Mouse (Mus musculus) myocyte (in vitro differentiated cells): ENCODE measurements around the gene Plcg2. TPM values are rescaled to one million over a fixed set of nuclear protein-coding genes. Genes with fewer than 3 reads are reported as not detected.

Source experiments
- H3K27me3 ChIP-seq: one replicate; pipeline ENCODE4 v1.6.1; 2011; ENCODE audit not compliant: control insufficient read depth, insufficient read depth, insufficient read length
- H3K36me3 ChIP-seq: one replicate; pipeline ENCODE4 v1.6.1; 2011; ENCODE audit not compliant: control insufficient read depth, insufficient read depth
- H3K4me2 ChIP-seq: one replicate; pipeline ENCODE4 v1.6.1; 2011; ENCODE audit warnings: low read depth, control low read depth
- H3K4me3 ChIP-seq: one replicate; pipeline ENCODE4 v1.5.1; 2011; ENCODE audit warnings: mild to moderate bottlenecking, control low read depth, moderate library complexity
- H3K79me2 ChIP-seq: one replicate; pipeline ENCODE4 v1.6.1; 2011; ENCODE audit not compliant: control insufficient read depth, insufficient read depth
- H3ac ChIP-seq: one replicate; pipeline ENCODE4 v1.6.1; 2011; ENCODE audit not compliant: control insufficient read depth, insufficient read length
- CEBPB ChIP-seq: IDR thresholded peaks from 2 replicates; pipeline ENCODE4 v1.6.1; 2011; ENCODE audit warnings: mild to moderate bottlenecking, moderate library complexity; ENCODE audit not compliant: poor library complexity, insufficient read depth, severe bottlenecking
- E2F4 ChIP-seq: IDR thresholded peaks from one replicate; pipeline ENCODE4 v1.6.1; 2011; ENCODE audit warnings: mild to moderate bottlenecking, control low read depth, moderate library complexity; ENCODE audit not compliant: insufficient read depth
- MAX ChIP-seq: IDR thresholded peaks from one replicate; pipeline ENCODE4 v1.6.1; 2011; ENCODE audit warnings: low read depth, mild to moderate bottlenecking, control low read depth
- MYOD1 ChIP-seq, 3 experiments: IDR thresholded peaks; one replicate each; pipeline ENCODE4 v1.6.1; 2011; ENCODE audit warnings: control low read depth in 2 of 3, low read depth in 2 of 3, mild to moderate bottlenecking in 2 of 3, moderate library complexity in 1 of 3; ENCODE audit not compliant: insufficient read length in 2 of 3, control insufficient read depth in 1 of 3
- MYOG ChIP-seq, 3 experiments: IDR thresholded peaks; one replicate each; pipeline ENCODE4 v1.6.1; 2011; ENCODE audit warnings: control low read depth in 2 of 3, low read depth in 2 of 3, mild to moderate bottlenecking in 2 of 3; ENCODE audit not compliant: insufficient read length in 2 of 3, control insufficient read depth in 1 of 3, insufficient read depth in 1 of 3
- POLR2A ChIP-seq: IDR thresholded peaks from one replicate; pipeline ENCODE4 v1.6.1; 2011; ENCODE audit warnings: low read depth, mild to moderate bottlenecking, control low read depth, moderate library complexity; ENCODE audit not compliant: insufficient read length
- POLR2AphosphoS2 ChIP-seq: IDR thresholded peaks from one replicate; pipeline ENCODE4 v1.6.1; 2011; ENCODE audit warnings: low read depth, control low read depth; ENCODE audit not compliant: insufficient read length
- REST ChIP-seq: IDR thresholded peaks from one replicate; pipeline ENCODE4 v1.6.1; 2011; ENCODE audit warnings: mild to moderate bottlenecking, control low read depth, moderate library complexity; ENCODE audit not compliant: insufficient read depth, insufficient read length
- SRF ChIP-seq: IDR thresholded peaks from one replicate; pipeline ENCODE4 v1.6.1; 2011; ENCODE audit warnings: low read depth; ENCODE audit not compliant: control insufficient read depth, insufficient read length
- TCF12 ChIP-seq: IDR thresholded peaks from one replicate; pipeline ENCODE4 v1.6.1; 2011; ENCODE audit warnings: mild to moderate bottlenecking, control low read depth; ENCODE audit not compliant: poor library complexity, insufficient read depth, severe bottlenecking
- TCF3 ChIP-seq: IDR thresholded peaks from one replicate; pipeline ENCODE4 v1.6.1; 2011; ENCODE audit warnings: low read depth, control low read depth; ENCODE audit not compliant: insufficient read length
- USF1 ChIP-seq: IDR thresholded peaks from one replicate; pipeline ENCODE4 v1.6.1; 2011; ENCODE audit warnings: low read depth, mild to moderate bottlenecking, control low read depth, moderate library complexity
- polyA plus RNA-seq: library from polyadenylated mRNA; unstranded; fragments of >200 nt; fragmentation: generic; extraction: Trizol; gene quantifications from one replicate; pipeline ENCODE4 v1.2.1, GENCODE M21; 2012; ENCODE audit warnings: missing spikeins

Plcg2 gene
- polyA plus RNA-seq, 1 experiment, result 0.29 TPM

- TF ChIP-seq MYOG (IDR thresholded peaks at IDR 0.05; ENCODE audit: control insufficient read depth in 1 of 3, insufficient read depth in 1 of 3, insufficient read length in 2 of 3, low read depth in 2 of 3), result no peak
- TF ChIP-seq USF1, result no peak
- no peak for TF ChIP-seq POLR2A
- TF ChIP-seq TCF3, result no peak
- no peaks in the 10 kb centered on the region for H3K36me3 ChIP-seq
- H3K4me3 ChIP-seq, result no peak overlapping the region
- H3K27me3 ChIP-seq, result no peaks in the 10 kb centered on the region
- H3ac ChIP-seq, result no peak overlapping the region
- H3K79me2 ChIP-seq, result no peaks in the 10 kb centered on the region
- H3K4me2 ChIP-seq, result no peak overlapping the region
Measured at GRCm38 (mm10) chr8:117639631-117640030, 141.5 kb downstream of the Plcg2 start.

- Histone ChIP-seq H3K4me3 (no peak overlapping the region), H3K27me3 (no peaks in the 10 kb centered on the region), H3K4me2 (no peak overlapping the region), H3K79me2 (no peaks in the 10 kb centered on the region), H3ac (no peak overlapping the region), H3K36me3 (no peaks in the 10 kb centered on the region)
- TF ChIP-seq CEBPB (no peak), TCF12 (no peak), SRF (no peak), MYOG (IDR thresholded peaks at IDR 0.05; ENCODE audit: control insufficient read depth in 1 of 3, insufficient read depth in 1 of 3, insufficient read length in 2 of 3, low read depth in 2 of 3) (no peak), REST (no peak), POLR2AphosphoS2 (no peak), MYOD1 (IDR thresholded peaks at IDR 0.05; ENCODE audit: control insufficient read depth in 1 of 3, insufficient read length in 2 of 3, low read depth in 2 of 3) (no peak), MAX (no peak), POLR2A (no peak), USF1 (no peak), E2F4 (no peak), TCF3 (no peak)
Measured at GRCm38 (mm10) chr8:117645486-117645885, 147.4 kb downstream of the Plcg2 start.

GRCm38 (mm10) chr8:117646020-117646419 is 147.9 kb downstream of the Plcg2 start:
- no peaks in the 10 kb centered on the region for H3K79me2 ChIP-seq
- TF ChIP-seq MYOG (IDR thresholded peaks at IDR 0.05; ENCODE audit: control insufficient read depth in 1 of 3, insufficient read depth in 1 of 3, insufficient read length in 2 of 3, low read depth in 2 of 3) (no peak), E2F4 (no peak)
- no peak overlapping the region for H3K4me2 ChIP-seq
- H3K36me3 ChIP-seq, result no peaks in the 10 kb centered on the region
- no peaks in the 10 kb centered on the region for H3K27me3 ChIP-seq
- H3K4me3 ChIP-seq, result no peak overlapping the region
- H3ac ChIP-seq, result no peak overlapping the region

GRCm38 (mm10) chr8:117646440-117646839 is 148.3 kb downstream of the Plcg2 start:
- TF ChIP-seq E2F4, result no peak
- no peak for TF ChIP-seq MYOD1 (IDR thresholded peaks at IDR 0.05; ENCODE audit: control insufficient read depth in 1 of 3, insufficient read length in 2 of 3, low read depth in 2 of 3)
- TF ChIP-seq TCF12, result no peak
- no peak for TF ChIP-seq USF1
- TF ChIP-seq TCF3, result no peak
- TF ChIP-seq CEBPB, result no peak
- TF ChIP-seq POLR2AphosphoS2, result no peak
- no peak for TF ChIP-seq SRF
- no peak for TF ChIP-seq MAX
- TF ChIP-seq MYOG (IDR thresholded peaks at IDR 0.05; ENCODE audit: control insufficient read depth in 1 of 3, insufficient read depth in 1 of 3, insufficient read length in 2 of 3, low read depth in 2 of 3), result no peak
- no peak for TF ChIP-seq REST
- no peak for TF ChIP-seq POLR2A
- H3K4me2 ChIP-seq, result no peak overlapping the region

GRCm38 (mm10) chr8:117652318-117652717 is 154.2 kb downstream of the Plcg2 start:
- no peak overlapping the region for H3K4me2 ChIP-seq
- no peaks in the 10 kb centered on the region for H3K27me3 ChIP-seq
- no peaks in the 10 kb centered on the region for H3K79me2 ChIP-seq
- TF ChIP-seq USF1, result no peak
- TF ChIP-seq MYOD1 (IDR thresholded peaks at IDR 0.05; ENCODE audit: control insufficient read depth in 1 of 3, insufficient read length in 2 of 3, low read depth in 2 of 3), result no peak
- no peak for TF ChIP-seq MYOG (IDR thresholded peaks at IDR 0.05; ENCODE audit: control insufficient read depth in 1 of 3, insufficient read depth in 1 of 3, insufficient read length in 2 of 3, low read depth in 2 of 3)
- H3ac ChIP-seq, result no peak overlapping the region
- H3K4me3 ChIP-seq, result no peak overlapping the region
- no peaks in the 10 kb centered on the region for H3K36me3 ChIP-seq

More at GRCm38 (mm10) chr8:117646440-117646839, 148.3 kb downstream of the Plcg2 start:
- no peak overlapping the region for H3K4me3 ChIP-seq
- no peaks in the 10 kb centered on the region for H3K36me3 ChIP-seq
- H3K27me3 ChIP-seq, result no peaks in the 10 kb centered on the region
- no peaks in the 10 kb centered on the region for H3K79me2 ChIP-seq
- H3ac ChIP-seq, result no peak overlapping the region

GRCm38 (mm10) chr8:117658990-117659389 is 160.9 kb downstream of the Plcg2 start:
- Histone ChIP-seq H3K36me3 (no peaks in the 10 kb centered on the region), H3ac (no peak overlapping the region), H3K27me3 (no peaks in the 10 kb centered on the region), H3K4me3 (no peak overlapping the region), H3K4me2 (no peak overlapping the region), H3K79me2 (no peaks in the 10 kb centered on the region)
- TF ChIP-seq MYOD1 (IDR thresholded peaks at IDR 0.05; ENCODE audit: control insufficient read depth in 1 of 3, insufficient read length in 2 of 3, low read depth in 2 of 3) (no peak), REST (no peak), MAX (no peak), POLR2AphosphoS2 (no peak), SRF (no peak), POLR2A (no peak), TCF3 (no peak), TCF12 (no peak), MYOG (IDR thresholded peaks at IDR 0.05; ENCODE audit: control insufficient read depth in 1 of 3, insufficient read depth in 1 of 3, insufficient read length in 2 of 3, low read depth in 2 of 3) (no peak), CEBPB (no peak), E2F4 (no peak), USF1 (no peak)
